Mouse (Mus musculus) forebrain, embryonic 14.5 days (tissue): ENCODE data around the gene C2cd4a. TPM values are rescaled to one million over a fixed set of nuclear protein-coding genes. Genes with fewer than 3 reads are reported as not detected.

Experiments
- ATAC-seq: fragments of 200-750 bp; cut with Nextera tagmentation; 2 replicates; pipeline ENCODE4 v1.8.0; 2017; ENCODE audit warnings: mild to moderate bottlenecking, moderate library complexity
- DNase-seq: peaks from one replicate; pipeline ENCODE4 v3.0.0-alpha.2; 2015; ENCODE audit warnings: low spot score
- H3K27ac ChIP-seq: fragments of 300-500 bp; sonication (generic); 2 replicates; pipeline ENCODE4 v1.5.1; 2014; ENCODE audit warnings: low read depth, mild to moderate bottlenecking, control low read depth, low read length, moderate library complexity
- H3K27me3 ChIP-seq: fragments of 300-500 bp; sonication (generic); replicated peaks from 2 replicates; pipeline ENCODE4 v1.6.1; 2014; ENCODE audit warnings: low read length, control low read depth, mixed read lengths; ENCODE audit not compliant: control insufficient read depth, insufficient read depth
- H3K36me3 ChIP-seq: fragments of 300-500 bp; sonication (generic); 2 replicates; pipeline ENCODE4 v1.6.1; 2014; ENCODE audit warnings: low read length, control low read depth; ENCODE audit not compliant: control insufficient read depth, insufficient read depth
- H3K4me1 ChIP-seq: fragments of 300-500 bp; sonication (generic); 2 replicates; pipeline ENCODE4 v1.6.1; 2014; ENCODE audit warnings: antibody characterized with exemption, low read length, control low read depth; ENCODE audit not compliant: control insufficient read depth, insufficient read depth
- H3K4me2 ChIP-seq: fragments of 300-500 bp; sonication (generic); 2 replicates; pipeline ENCODE4 v1.6.1; 2014; ENCODE audit warnings: mild to moderate bottlenecking, control low read depth, low read length
- H3K4me3 ChIP-seq: fragments of 300-500 bp; sonication (generic); 2 replicates; pipeline ENCODE4 v1.5.1; 2014; ENCODE audit warnings: low read depth, low read length, control low read depth
- H3K9ac ChIP-seq: fragments of 300-500 bp; sonication (generic); 2 replicates; pipeline ENCODE4 v1.6.1; 2014; ENCODE audit warnings: mild to moderate bottlenecking, low read length, control low read depth, moderate library complexity
- H3K9me3 ChIP-seq: fragments of 300-500 bp; sonication (generic); replicated peaks from 2 replicates; pipeline ENCODE4 v1.6.1; 2016; ENCODE audit warnings: low read length, control low read depth, mixed read lengths; ENCODE audit not compliant: control insufficient read depth
- WGBS: fragments of 180-500 bp; shearing (Covaris S2); extraction: QIAGEN DNeasy Blood & Tissue Kit; methylation state at CpG from one replicate; pipeline ENCODE4 v1.1.7; 2014; 5-methylcytosine and 5-hydroxymethylcytosine counted together
- polyA plus RNA-seq: library from polyadenylated mRNA; unstranded; fragments of >200 nt; fragmentation: Nextera tagmentation; extraction: Ambion mirVana; gene quantifications from 2 replicates; pipeline ENCODE4 v1.2.1, GENCODE M21; 2014

The C2cd4a gene
- polyA plus RNA-seq, result 0.24 TPM in 1 of 2 replicates, not detected in the other

DNA sequence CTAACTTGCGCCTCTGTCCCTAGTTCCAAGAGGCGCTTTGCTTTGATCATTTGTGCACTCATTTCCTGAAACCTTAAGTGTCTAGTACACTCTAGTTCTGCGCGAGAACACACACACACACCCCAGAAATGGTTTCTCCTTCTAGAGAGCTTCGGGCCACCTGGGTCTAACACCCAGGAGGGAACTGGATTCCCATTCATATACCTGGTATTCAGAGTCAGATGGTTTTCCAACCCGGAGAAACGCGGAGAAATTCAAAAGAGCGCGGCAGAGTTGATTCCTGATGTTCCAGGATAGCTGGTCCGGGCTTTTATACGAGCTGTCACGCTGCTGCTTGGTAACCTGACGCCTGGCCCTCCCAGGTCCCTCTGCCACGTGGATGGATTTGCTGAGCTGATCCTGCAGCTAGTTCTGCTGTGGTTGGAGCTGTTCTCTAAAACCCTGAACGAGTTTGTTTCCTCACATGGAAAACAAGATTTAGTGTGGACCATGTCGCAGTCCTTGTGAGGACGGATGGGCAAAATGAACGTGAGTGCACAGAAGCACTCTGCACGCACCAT is at the start of gene C2cd4a:
C2cd4a (minus strand) TSS at position 285 of the 560 bp plus-strand sequence.
- DNase-seq, result peak; percentile 42
- Histone ChIP-seq H3K9ac (peak within 1 kb of the TSS; percentile 56), H3K4me2 (peak within 1 kb of the TSS; percentile 67), H3K27ac (no peak within 1 kb of the TSS), H3K9me3 (no peaks in the 10 kb centered on the region), H3K4me1 (0 out of 2 replicates have a peak, but pooled peaks cover 3% of the 10 kb centered on the region), H3K36me3 (no peaks in the 10 kb centered on the region), H3K27me3 (peaks cover 45% of the 10 kb centered on the region), H3K4me3 (peak within 1 kb of the TSS; percentile 48)
- WGBS, result 4% methylated on average over 20 of the region's 20 CpGs
- ATAC-seq, result no peak

DNA sequence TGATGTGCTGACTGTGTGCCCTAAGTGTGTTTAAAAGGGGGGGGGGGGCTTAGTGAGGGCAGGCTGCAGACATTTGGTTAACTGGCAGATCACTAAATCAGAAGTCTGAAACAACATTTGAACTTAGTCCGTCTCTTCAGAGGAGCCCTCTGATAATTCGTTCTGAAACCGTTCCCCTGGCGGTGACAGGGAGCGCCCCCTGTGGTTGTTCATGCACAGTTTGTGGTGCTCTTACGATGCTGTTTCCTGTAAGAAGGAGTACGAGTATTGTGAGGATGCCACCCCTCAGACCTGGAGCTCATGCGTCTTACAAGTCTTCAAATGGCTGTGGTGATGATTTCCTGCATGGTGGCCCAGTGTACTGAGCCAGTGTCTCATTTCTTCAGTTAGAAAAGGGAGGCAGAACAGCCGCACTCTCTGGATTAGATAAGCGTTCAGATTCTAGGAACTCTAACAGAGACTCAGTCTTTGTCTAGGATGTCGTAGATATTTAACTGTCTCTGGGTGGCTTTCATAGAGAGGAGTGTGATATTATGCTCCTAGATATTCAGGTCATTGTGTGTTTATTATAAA is 46.2 kb upstream of the C2cd4a start:
- no peak overlapping the region for H3K4me2 ChIP-seq
- ATAC-seq, result no peak
- H3K27ac ChIP-seq, result no peak overlapping the region
- H3K27me3 ChIP-seq, result no peaks in the 10 kb centered on the region
- H3K9ac ChIP-seq, result no peak overlapping the region
- DNase-seq, result no peak
- H3K4me3 ChIP-seq, result no peak overlapping the region
- 94% methylated on average over 11 of the region's 11 CpGs for WGBS
- H3K36me3 ChIP-seq, result 0 out of 2 replicates have a peak, but pooled peaks cover 6% of the 10 kb centered on the region
- H3K9me3 ChIP-seq, result no peaks in the 10 kb centered on the region
- H3K4me1 ChIP-seq, result no peaks in the 10 kb centered on the region

- no peaks in the 10 kb centered on the region for H3K4me1 ChIP-seq
- H3K4me3 ChIP-seq, result no peak overlapping the region
- DNase-seq, result peak; percentile 61
- no peaks in the 10 kb centered on the region for H3K27me3 ChIP-seq
- H3K9ac ChIP-seq, result no peak overlapping the region
- 0 out of 2 replicates have a peak, but pooled peaks cover 5% of the 10 kb centered on the region for H3K36me3 ChIP-seq
- WGBS, result 68% methylated on average over 14 of the region's 14 CpGs
- H3K4me2 ChIP-seq, result no peak overlapping the region
- H3K9me3 ChIP-seq, result no peaks in the 10 kb centered on the region
- no peak for ATAC-seq
- no peak overlapping the region for H3K27ac ChIP-seq
Measured at GRCm38 (mm10) chr9:67877081-67877718, 45.1 kb upstream of the C2cd4a start.

- Histone ChIP-seq H3K36me3 (0 out of 2 replicates have a peak, but pooled peaks cover 1% of the 10 kb centered on the region), H3K4me3 (no peak overlapping the region), H3K9me3 (no peaks in the 10 kb centered on the region), H3K27ac (no peak overlapping the region), H3K27me3 (no peaks in the 10 kb centered on the region), H3K4me1 (no peaks in the 10 kb centered on the region), H3K9ac (no peak overlapping the region), H3K4me2 (no peak overlapping the region)
- DNase-seq, result peak; percentile 41
- ATAC-seq, result no peak
- 62% methylated on average over 2 of the region's 2 CpGs for WGBS
Measured at GRCm38 (mm10) chr9:67875337-67875736, 43.2 kb upstream of the C2cd4a start.

DNA sequence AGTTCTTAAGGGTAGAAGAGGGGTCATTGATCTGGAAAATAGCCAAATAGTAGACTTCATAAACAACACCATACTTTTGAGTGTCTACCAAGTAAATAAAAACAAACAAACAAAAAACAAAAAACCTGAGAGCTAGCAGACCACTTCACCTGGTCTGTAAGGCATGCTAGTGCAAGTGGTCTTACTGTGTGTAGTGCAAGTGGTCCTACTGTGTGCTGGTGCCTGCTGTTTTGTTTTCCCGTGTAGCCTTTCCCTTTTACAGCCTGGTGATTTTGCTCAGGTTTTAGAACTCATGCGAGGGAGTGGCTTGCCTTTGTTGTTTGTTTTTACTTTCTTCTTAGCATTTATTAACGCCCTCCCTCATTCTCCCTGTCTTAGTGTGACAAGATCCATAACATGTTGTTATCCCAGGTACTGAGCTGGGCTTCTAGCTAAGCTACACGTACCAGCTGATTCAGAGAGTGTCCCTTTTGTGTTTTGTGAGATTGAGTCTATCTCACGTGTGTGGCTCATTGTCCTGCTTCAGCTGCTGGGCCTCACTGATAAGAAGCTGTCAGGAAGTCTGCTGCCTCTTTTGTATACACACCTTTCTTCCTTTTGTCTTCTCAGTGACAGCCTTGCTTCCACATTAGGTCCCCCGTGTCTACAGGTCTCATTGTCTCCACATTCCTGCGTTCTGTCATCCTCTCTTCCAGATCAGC is 42.5 kb upstream of the C2cd4a start:
- ATAC-seq (no peak), DNase-seq (no peak)
- H3K4me3 ChIP-seq, result no peak overlapping the region
- WGBS, result 77% methylated on average over 7 of the region's 7 CpGs
- H3K4me1 ChIP-seq, result no peaks in the 10 kb centered on the region
- H3K9me3 ChIP-seq, result no peaks in the 10 kb centered on the region
- H3K27me3 ChIP-seq, result no peaks in the 10 kb centered on the region
- no peaks in the 10 kb centered on the region for H3K36me3 ChIP-seq
- no peak overlapping the region for H3K27ac ChIP-seq
- H3K4me2 ChIP-seq, result no peak overlapping the region
- H3K9ac ChIP-seq, result no peak overlapping the region

- WGBS, result 92% methylated on average over 16 of the region's 16 CpGs
- DNase-seq (no peak), ATAC-seq (no peak)
- H3K36me3 ChIP-seq, result no peaks in the 10 kb centered on the region
- H3K4me2 ChIP-seq, result no peak overlapping the region
- H3K9me3 ChIP-seq, result no peaks in the 10 kb centered on the region
- H3K4me3 ChIP-seq, result no peak overlapping the region
- no peaks in the 10 kb centered on the region for H3K27me3 ChIP-seq
- H3K27ac ChIP-seq, result no peak overlapping the region
- H3K4me1 ChIP-seq, result no peaks in the 10 kb centered on the region
- no peak overlapping the region for H3K9ac ChIP-seq
Measured at GRCm38 (mm10) chr9:67869691-67870450, 37.7 kb upstream of the C2cd4a start.

DNA sequence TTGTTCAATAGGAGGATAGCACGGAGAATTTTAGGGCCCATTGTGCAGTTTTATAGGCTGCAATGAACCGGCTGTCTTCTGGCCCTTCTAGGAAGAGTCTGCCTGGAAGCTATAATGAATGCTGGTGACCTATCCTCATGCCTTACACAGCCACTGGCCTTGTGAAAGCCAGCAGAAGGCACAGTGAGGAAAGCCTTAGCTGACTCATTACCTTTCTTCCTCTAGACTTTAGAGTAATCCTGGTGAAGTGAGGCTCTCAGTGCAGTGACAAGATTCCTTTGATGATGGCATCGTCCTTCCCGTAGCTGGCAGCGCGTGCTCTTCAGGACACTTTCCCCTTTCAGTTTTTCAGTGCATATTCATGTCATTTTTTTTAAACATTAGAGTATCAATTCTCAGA is 35.3 kb upstream of the C2cd4a start:
- no peak overlapping the region for H3K27ac ChIP-seq
- no peak overlapping the region for H3K4me2 ChIP-seq
- no peaks in the 10 kb centered on the region for H3K4me1 ChIP-seq
- H3K27me3 ChIP-seq, result no peaks in the 10 kb centered on the region
- WGBS, result 78% methylated on average over 6 of the region's 6 CpGs
- no peak for DNase-seq
- H3K9me3 ChIP-seq, result no peaks in the 10 kb centered on the region
- no peak for ATAC-seq
- no peak overlapping the region for H3K9ac ChIP-seq
- H3K4me3 ChIP-seq, result no peak overlapping the region
- H3K36me3 ChIP-seq, result no peaks in the 10 kb centered on the region

DNA sequence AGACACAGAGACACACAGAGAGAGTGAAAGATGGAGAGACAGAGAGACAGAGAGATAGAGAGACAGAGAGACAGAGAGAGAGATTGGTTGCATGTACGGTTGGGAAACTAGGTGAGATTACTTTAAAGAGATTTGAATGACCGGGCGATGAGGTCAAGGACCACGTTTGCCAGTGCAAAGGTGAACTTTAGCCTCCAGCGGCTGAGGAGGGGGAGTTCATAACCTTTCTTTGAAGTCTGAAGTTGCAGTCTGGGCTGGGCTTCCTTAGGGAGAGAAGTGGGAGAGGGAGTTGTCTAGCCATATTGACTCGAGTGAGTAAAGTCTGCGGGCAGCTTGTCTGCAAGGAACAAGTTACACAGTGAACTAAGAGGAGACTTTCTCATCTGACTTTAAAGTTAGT is 33.3 kb upstream of the C2cd4a start:
- no peaks in the 10 kb centered on the region for H3K4me1 ChIP-seq
- no peak overlapping the region for H3K27ac ChIP-seq
- H3K4me2 ChIP-seq, result no peak overlapping the region
- ATAC-seq, result no peak
- WGBS, result 88% methylated on average over 7 of the region's 7 CpGs
- no peaks in the 10 kb centered on the region for H3K27me3 ChIP-seq
- no peaks in the 10 kb centered on the region for H3K9me3 ChIP-seq
- H3K9ac ChIP-seq, result no peak overlapping the region
- no peak for DNase-seq
- H3K36me3 ChIP-seq, result no peaks in the 10 kb centered on the region
- no peak overlapping the region for H3K4me3 ChIP-seq
